Mouse (Mus musculus): Measurements from ENCODE around the gene Gm17374. TPM values are rescaled to one million over a fixed set of nuclear protein-coding genes. Genes with fewer than 3 reads are reported as not detected.
"Not testable (repeated sequence)": the region's sequence is repeated elsewhere in the genome, so short reads cannot be mapped to it uniquely, and the experiment has no call there.

The Gm17374 gene
- polyA plus RNA-seq (2015; fragmentation: Nextera tagmentation; extraction: Ambion mirVana) = not detected in 2 replicates

- not testable (repeated sequence) for DNase-seq (ENCODE audit: low spot score)
Observed at GRCm38 (mm10) chr2:140151743-140152142, at the start of gene Gm17374. Gene Gm17374 (plus strand): TSS chr2:140152043.

GRCm38 (mm10) chr2:140104951-140105350 lies 46.9 kb upstream of the Gm17374 start:
- no peak for DNase-seq (ENCODE audit: low spot score)

- no peak for DNase-seq (ENCODE audit: low spot score)
Observed at GRCm38 (mm10) chr2:140107641-140108040, 44.2 kb upstream of the Gm17374 start.

DNA sequence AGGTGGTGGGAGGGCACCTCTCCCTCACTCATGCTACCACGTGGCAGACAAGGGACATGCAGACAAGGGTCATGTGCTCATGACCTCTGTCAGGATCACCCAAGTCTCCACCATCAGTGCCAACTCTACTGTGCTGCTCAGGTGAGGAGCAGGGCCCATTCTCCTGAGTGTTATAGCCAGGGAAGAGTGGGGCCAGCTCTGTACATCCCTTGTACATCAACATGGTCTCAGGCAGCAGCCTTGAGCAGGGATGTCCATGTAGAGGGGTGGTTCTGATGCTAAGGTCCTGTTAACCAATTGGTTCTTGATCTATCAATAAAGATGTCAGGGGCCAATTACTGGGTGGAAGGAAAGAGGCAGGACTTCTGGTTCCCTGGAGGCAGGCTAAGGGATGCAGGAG lies 42.9 kb upstream of the Gm17374 start:
- no peak for DNase-seq (ENCODE audit: low spot score)

DNA sequence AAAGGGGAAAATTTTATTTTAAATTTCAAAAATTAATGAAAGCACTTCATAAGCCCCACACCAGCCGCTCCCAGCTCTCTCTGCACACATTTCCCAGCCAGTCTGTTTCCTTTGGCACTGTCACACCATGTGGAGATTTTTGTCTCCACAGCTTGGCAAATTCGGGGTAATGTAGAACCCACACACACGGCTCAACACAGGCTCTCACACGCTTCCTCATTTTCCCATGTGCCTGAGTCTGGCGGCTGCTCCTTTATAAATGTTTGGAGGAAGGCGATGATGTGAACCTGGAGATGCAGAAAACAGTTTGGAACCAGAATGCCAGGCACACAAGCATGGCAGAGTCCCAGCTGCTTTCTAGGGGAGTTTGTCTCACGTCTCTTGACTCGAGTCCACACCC lies 38.0 kb upstream of the Gm17374 start:
- no peak for DNase-seq (ENCODE audit: low spot score)

DNA sequence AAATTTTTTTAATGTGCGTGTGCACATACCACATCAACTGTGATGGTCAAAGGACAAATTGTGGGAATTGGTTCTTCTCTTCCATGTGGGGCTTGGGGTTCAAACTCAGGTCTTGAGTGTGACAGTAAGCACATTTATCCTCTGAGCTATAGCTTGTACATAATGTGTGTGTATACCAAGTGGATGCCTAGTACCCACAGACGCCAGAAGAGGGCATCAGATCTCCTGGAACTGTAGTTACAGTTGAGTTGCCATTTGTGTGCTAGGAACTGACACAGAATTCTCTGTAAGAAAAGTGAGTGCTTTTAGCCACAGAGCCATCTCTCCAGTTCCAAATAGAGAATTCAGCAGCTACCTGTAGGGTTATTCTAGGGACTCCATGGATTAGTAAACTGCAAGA lies 26.3 kb upstream of the Gm17374 start:
- no peak for DNase-seq (ENCODE audit: low spot score)

DNA sequence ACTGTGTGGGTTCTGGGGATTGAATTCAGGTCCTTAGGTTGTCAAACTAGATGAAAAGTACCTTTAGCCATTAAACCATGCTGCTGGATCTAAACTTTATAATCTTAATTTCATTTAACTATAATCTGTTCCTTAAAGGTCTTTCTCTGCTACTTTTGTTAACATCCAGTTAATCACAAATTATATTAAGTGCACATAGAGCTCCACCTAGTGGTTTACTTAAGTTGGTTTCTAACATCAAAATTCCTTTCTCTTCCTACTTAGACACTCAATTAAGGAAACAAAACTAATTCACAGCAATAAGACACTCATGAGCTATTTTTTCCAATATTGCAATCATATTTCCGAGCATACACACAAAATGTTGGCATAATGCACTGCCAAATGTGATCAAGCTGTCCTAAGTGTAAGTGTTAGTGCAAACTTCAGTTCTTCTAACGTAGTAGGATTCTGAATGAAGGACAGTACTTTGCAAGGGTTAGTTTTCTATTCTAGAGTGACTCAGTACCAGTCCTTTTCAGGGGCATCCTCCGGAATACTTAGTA lies 7.4 kb downstream of the Gm17374 start:
- DNase-seq (ENCODE audit: low spot score) = peak; percentile 54

- DNase-seq (ENCODE audit: low spot score) = no peak
Observed at GRCm38 (mm10) chr2:140163351-140163854, 11.6 kb downstream of the Gm17374 start.

DNA sequence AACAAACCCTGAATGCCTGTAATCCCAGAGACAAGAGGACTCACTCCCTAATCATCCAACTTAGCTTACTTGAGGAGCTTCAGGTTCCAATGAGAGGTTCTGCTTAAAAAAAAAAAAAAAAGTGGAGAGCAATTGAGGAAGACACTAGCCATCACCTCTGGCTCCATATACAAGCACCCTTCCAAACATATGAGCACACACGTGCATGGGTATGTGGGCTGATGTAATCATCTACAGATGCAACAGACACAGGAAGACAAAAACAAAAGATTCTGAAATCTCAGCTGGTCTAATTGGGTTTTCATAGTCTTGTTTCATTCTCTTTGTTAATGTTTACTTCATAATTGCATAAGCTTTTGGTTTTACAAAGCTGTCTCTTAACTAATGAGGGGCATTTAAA lies 17.2 kb downstream of the Gm17374 start:
- no peak for DNase-seq (ENCODE audit: low spot score)

- DNase-seq (ENCODE audit: low spot score) = peak; percentile 95
Observed at GRCm38 (mm10) chr2:140170127-140170802, 18.4 kb downstream of the Gm17374 start, which contains the start of the genes Esf1 and Ndufaf5. Gene Esf1 (minus strand): TSS chr2:140170564. Gene Ndufaf5 (plus strand): TSS chr2:140170649.

GRCm38 (mm10) chr2:140170803-140171553 lies 19.1 kb downstream of the Gm17374 start:
- DNase-seq (ENCODE audit: low spot score) = no peak

- not testable (repeated sequence) for DNase-seq (ENCODE audit: low spot score)
Observed at GRCm38 (mm10) chr2:140185685-140186210, 33.9 kb downstream of the Gm17374 start.

DNA sequence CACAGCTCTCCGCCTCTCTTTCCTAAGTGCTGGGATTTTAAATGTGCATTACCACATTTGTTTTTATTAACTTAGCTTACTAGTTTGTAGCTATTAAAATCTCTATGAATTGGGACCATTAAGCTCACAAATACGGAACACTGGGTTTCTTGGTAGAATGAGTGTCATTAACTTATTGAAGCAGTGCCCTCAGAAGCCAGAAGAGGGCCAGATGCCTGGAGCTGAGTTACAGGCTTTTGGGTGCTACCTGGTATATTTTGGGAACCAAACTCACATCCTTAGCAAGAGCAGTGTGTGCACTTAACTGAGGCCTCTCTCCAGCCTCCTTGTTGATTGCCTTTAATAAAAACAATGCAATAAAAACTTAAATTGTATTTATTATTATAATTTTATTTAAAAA lies 48.9 kb downstream of the Gm17374 start:
- no peak for DNase-seq (ENCODE audit: low spot score)

- no peak for DNase-seq (ENCODE audit: low spot score)
Observed at GRCm38 (mm10) chr2:140202573-140202972, 50.7 kb downstream of the Gm17374 start.

Other genes with a start within 250 kb of the Gm17374 start
- 44.8 and 56.1 TPM in 2 replicates for gene Tasp1, start 85.2 kb upstream of the Gm17374 start, polyA plus RNA-seq (2015; fragmentation: Nextera tagmentation; extraction: Ambion mirVana)
- 17.6 and 24.6 TPM in 2 replicates for gene Esf1, start 18.5 kb downstream of the Gm17374 start, polyA plus RNA-seq (2015; fragmentation: Nextera tagmentation; extraction: Ambion mirVana)
- gene Ndufaf5, start 18.6 kb downstream of the Gm17374 start, polyA plus RNA-seq (2015; fragmentation: Nextera tagmentation; extraction: Ambion mirVana) = 20.5 and 21.5 TPM in 2 replicates
- 0.13 and 0.27 TPM in 2 replicates for gene Sel1l2, start 237.7 kb downstream of the Gm17374 start, polyA plus RNA-seq (2015; fragmentation: Nextera tagmentation; extraction: Ambion mirVana)
- 24.6 and 28.6 TPM in 2 replicates for gene Macrod2, start 243.3 kb downstream of the Gm17374 start, polyA plus RNA-seq (2015; fragmentation: Nextera tagmentation; extraction: Ambion mirVana)